Mouse (Mus musculus) liver, embryonic 14.5 days (tissue): ENCODE data around the gene Tnfsf13.

Experiments used
- CTCF ChIP-seq: IDR thresholded peaks from 2 replicates; pipeline ENCODE4 v1.5.1; 2016; ENCODE audit warnings: antibody characterized with exemption, low read depth, control low read depth
- EP300 ChIP-seq: IDR thresholded peaks from 2 replicates; pipeline ENCODE4 v1.6.1; 2016; ENCODE audit warnings: antibody characterized with exemption, low read depth

DNA sequence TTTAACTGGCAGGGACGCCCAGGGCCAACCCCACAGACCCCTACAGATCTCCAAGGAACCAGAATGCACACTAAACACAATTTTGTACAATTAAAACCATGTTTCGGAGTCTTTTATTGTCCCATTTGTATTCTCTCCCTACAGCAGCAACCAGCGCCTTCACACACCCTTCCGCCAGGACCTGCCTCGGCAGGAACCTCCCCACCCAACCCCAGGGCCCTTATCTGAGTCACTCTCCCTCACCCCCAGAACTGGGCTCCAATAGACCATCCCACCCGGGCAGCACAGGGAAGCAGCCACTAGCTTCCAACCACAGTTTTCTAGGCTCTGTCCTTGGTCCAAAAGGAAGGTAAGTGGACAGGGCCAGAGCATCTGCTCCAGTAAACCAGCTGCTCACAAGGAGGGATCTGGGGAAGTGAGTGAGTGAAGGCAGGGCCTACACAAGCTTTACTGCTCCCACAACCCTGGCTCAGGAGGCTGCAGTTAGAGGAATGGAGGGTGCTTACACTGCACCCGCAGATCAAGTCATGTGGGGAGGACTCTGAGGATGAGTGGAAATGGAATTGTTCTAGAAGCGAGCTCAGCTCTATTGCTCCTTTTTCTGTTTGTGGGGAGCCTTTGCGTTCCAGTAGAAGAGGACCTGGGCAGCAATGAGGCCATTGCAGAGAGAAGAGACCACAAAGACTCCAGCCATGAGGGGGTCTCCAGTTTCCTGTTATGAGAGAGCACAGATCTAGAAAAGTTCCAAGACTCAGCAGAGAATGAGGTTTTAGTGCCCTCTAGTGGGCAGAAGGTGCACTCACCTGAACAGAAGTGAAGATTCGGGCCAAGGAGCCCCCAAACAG, 28.7 kb downstream of the Tnfsf13 start:
- TF ChIP-seq EP300, result no peak
- TF ChIP-seq CTCF, result peak; percentile 88
